Mouse (Mus musculus): Measurements from ENCODE around the gene Numbl. TPM values are rescaled to one million over a fixed set of nuclear protein-coding genes. Genes with fewer than 3 reads are reported as not detected.
"Not testable (repeated sequence)": the region's sequence is repeated elsewhere in the genome, so short reads cannot be mapped to it uniquely, and the experiment has no call there.

Numbl gene
- polyA plus RNA-seq, 1 experiment from 2014 or later: 9.0 TPM

DNA sequence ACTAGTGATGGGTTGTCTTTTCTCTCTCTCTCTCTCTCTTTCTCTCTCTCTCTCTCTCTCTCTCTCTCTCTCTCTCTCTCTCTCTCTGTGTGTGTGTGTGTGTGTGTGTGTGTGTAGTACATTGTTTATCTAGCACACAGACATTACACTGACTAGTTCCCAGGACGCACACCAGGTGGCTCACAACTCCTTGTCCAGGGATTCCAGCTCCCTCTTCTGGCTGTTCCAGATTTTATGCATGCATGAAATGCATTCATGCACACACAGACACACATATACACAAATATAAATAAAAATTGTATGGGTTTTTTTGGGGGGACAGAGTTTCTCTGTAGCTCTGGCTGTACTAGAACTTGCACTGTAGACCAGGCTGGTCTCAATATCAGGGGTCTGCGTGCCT is 20.7 kb upstream of the Numbl start:
- DNase-seq (ENCODE audit: low spot score): no peak

DNA sequence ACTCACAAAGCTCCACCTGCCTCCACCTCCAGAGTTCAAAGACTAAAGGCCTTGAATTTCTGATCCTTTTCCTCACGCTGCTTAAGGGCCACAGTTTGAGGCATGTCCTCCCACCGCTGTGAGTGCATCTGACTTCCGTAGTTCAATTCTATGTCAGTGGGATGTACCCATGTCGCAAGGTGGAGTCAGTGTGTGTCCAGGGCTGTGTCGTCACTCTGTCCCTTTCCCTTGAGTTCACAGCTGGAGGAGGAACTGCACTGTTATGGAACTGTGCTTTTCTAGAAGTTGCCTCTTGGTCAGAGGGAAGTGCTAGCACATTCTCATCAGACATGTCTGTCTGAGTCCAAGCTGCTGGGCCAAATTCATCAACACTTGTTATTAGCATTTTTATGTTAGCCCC is 19.7 kb upstream of the Numbl start:
- H3K27ac ChIP-seq (replicated peaks; ENCODE audit: low read depth, low read length): no peak overlapping the region
- H3K4me1 ChIP-seq (ENCODE audit: control insufficient read depth, insufficient read depth, low read length): 0 out of 2 replicates have a peak, but pooled peaks cover 2% of the 10 kb centered on the region
- no peak for DNase-seq (ENCODE audit: low spot score)
- H3K36me3 ChIP-seq (ENCODE audit: control insufficient read depth, insufficient read depth, low read length): no peaks in the 10 kb centered on the region; the same call in 1 of the 2 replicates
- H3K9ac ChIP-seq (ENCODE audit: low read length): no peak overlapping the region
- no peaks in the 10 kb centered on the region for H3K9me3 ChIP-seq (ENCODE audit: control insufficient read depth, low read length)
- ATAC-seq (ENCODE audit: insufficient number of reproducible peaks, low FRiP score, low TSS enrichment, low read depth): no peak
- WGBS: 79% methylated on average over 5 of the region's 5 CpGs
- H3K27me3 ChIP-seq (ENCODE audit: control insufficient read depth, insufficient read depth, low read length): no peaks in the 10 kb centered on the region
- no peak overlapping the region for H3K4me3 ChIP-seq (ENCODE audit: low read depth, low read length)
- no peak overlapping the region for H3K4me2 ChIP-seq (ENCODE audit: low read depth, severe bottlenecking)

More for the DNA sequence above, 20.7 kb upstream of the Numbl start:
- Histone ChIP-seq H3K36me3 (ENCODE audit: control insufficient read depth, insufficient read depth, low read length) (no peaks in the 10 kb centered on the region; the same call in 1 of the 2 replicates), H3K27ac (replicated peaks; ENCODE audit: low read depth, low read length) (no peak overlapping the region), H3K9me3 (ENCODE audit: control insufficient read depth, low read length) (no peaks in the 10 kb centered on the region), H3K4me2 (ENCODE audit: low read depth, severe bottlenecking) (no peak overlapping the region), H3K27me3 (ENCODE audit: control insufficient read depth, insufficient read depth, low read length) (no peaks in the 10 kb centered on the region), H3K4me3 (ENCODE audit: low read depth, low read length) (no peak overlapping the region), H3K4me1 (ENCODE audit: control insufficient read depth, insufficient read depth, low read length) (0 out of 2 replicates have a peak, but pooled peaks cover 2% of the 10 kb centered on the region), H3K9ac (ENCODE audit: low read length) (no peak overlapping the region)
- 90% methylated on average over 2 of the region's 2 CpGs for WGBS
- no peak for ATAC-seq (ENCODE audit: insufficient number of reproducible peaks, low FRiP score, low TSS enrichment, low read depth)

DNA sequence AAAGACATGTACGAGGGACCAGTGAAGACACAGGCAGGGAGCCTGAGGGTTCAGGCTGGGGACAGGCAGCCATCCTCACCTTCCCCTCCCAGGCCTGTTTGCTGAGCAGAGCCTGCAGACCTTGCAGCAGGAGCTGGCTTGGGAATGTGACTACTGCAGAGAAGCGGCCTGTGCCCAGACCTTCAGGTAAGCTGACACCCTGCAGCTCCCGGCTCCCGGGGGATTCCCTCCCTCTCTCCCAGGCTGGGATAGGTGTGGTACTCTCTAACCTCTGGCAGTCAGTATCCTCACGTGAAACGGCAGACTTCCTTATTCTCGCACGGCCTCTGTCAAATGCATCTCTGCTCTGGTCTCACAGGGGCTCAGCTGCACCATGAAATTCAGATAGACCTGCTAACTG is 15.0 kb upstream of the Numbl start:
- H3K4me3 ChIP-seq (ENCODE audit: low read depth, low read length): no peak overlapping the region
- DNase-seq (ENCODE audit: low spot score) (no peak), ATAC-seq (ENCODE audit: insufficient number of reproducible peaks, low FRiP score, low TSS enrichment, low read depth) (no peak)
- H3K9ac ChIP-seq (ENCODE audit: low read length): no peak overlapping the region
- H3K27ac ChIP-seq (replicated peaks; ENCODE audit: low read depth, low read length): no peak overlapping the region
- H3K9me3 ChIP-seq (ENCODE audit: control insufficient read depth, low read length): no peaks in the 10 kb centered on the region
- no peak overlapping the region for H3K4me2 ChIP-seq (ENCODE audit: low read depth, severe bottlenecking)
- WGBS: 54% methylated on average over 8 of the region's 8 CpGs
- no peaks in the 10 kb centered on the region for H3K4me1 ChIP-seq (ENCODE audit: control insufficient read depth, insufficient read depth, low read length)
- H3K27me3 ChIP-seq (ENCODE audit: control insufficient read depth, insufficient read depth, low read length): no peaks in the 10 kb centered on the region
- peaks cover 2% of the 10 kb centered on the region; the same call in 1 of the 2 replicates for H3K36me3 ChIP-seq (ENCODE audit: control insufficient read depth, insufficient read depth, low read length)

DNA sequence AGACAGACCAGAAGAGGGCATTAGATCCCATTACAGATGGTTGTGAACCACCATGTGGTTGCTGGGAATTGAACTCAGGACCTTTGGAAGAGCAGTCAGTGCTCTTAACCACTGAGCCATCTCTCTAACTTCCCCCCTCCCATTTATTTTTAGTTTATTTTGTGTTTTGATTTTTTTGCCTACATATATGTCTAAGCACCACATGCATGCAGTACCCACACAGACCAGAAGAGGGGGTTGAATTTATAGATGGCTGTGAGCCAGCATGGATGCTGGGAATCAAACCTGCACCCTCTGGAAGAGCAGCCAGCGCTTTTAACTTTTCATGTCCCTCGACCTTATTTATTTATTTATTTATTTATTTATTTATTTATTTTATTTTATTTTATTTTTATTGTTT is 14.1 kb upstream of the Numbl start:
- 86% methylated on average over 2 of the region's 2 CpGs for whole genome bisulfite sequencing
- DNase-seq (ENCODE audit: low spot score): not testable (repeated sequence)

DNA sequence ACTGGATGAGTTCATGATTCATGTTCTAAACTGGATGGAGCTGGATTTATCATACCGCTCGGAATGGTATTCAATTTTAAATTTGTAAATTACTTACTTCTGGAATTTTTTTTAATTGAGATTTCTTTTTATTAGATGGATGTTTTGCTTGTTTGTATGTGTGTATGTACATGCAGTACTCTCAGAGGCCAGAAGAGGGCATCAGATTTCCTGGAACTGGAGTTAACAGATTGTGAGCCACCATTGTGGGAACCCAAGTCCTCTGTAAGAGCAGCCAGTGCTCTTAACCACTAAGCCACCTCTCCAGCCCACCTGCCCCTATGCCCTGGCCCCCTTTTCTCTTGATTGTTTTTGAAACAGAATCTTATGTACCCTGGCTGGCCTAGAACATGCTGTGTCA is 9.1 kb upstream of the Numbl start:
- no peak for DNase-seq (ENCODE audit: low spot score)
- Histone ChIP-seq H3K4me2 (ENCODE audit: low read depth, severe bottlenecking) (no peak overlapping the region), H3K4me3 (ENCODE audit: low read depth, low read length) (no peak overlapping the region), H3K27ac (replicated peaks; ENCODE audit: low read depth, low read length) (no peak overlapping the region), H3K9ac (ENCODE audit: low read length) (no peak overlapping the region), H3K9me3 (ENCODE audit: control insufficient read depth, low read length) (no peaks in the 10 kb centered on the region), H3K4me1 (ENCODE audit: control insufficient read depth, insufficient read depth, low read length) (no peaks in the 10 kb centered on the region), H3K36me3 (ENCODE audit: control insufficient read depth, insufficient read depth, low read length) (peaks cover 2% of the 10 kb centered on the region; the same call in 1 of the 2 replicates), H3K27me3 (ENCODE audit: control insufficient read depth, insufficient read depth, low read length) (no peaks in the 10 kb centered on the region)
- WGBS: 82% methylated on average over 2 of the region's 2 CpGs
- ATAC-seq (ENCODE audit: insufficient number of reproducible peaks, low FRiP score, low TSS enrichment, low read depth): no peak

More for the DNA sequence above, 14.1 kb upstream of the Numbl start:
- H3K27me3 ChIP-seq (ENCODE audit: control insufficient read depth, insufficient read depth, low read length); H3K9ac ChIP-seq (ENCODE audit: low read length); H3K4me2 ChIP-seq (ENCODE audit: low read depth, severe bottlenecking); H3K4me3 ChIP-seq (ENCODE audit: low read depth, low read length); H3K27ac ChIP-seq (replicated peaks; ENCODE audit: low read depth, low read length); ATAC-seq (ENCODE audit: insufficient number of reproducible peaks, low FRiP score, low TSS enrichment, low read depth); H3K4me1 ChIP-seq (ENCODE audit: control insufficient read depth, insufficient read depth, low read length); H3K9me3 ChIP-seq (ENCODE audit: control insufficient read depth, low read length); H3K36me3 ChIP-seq (ENCODE audit: control insufficient read depth, insufficient read depth, low read length): not testable (repeated sequence)

DNA sequence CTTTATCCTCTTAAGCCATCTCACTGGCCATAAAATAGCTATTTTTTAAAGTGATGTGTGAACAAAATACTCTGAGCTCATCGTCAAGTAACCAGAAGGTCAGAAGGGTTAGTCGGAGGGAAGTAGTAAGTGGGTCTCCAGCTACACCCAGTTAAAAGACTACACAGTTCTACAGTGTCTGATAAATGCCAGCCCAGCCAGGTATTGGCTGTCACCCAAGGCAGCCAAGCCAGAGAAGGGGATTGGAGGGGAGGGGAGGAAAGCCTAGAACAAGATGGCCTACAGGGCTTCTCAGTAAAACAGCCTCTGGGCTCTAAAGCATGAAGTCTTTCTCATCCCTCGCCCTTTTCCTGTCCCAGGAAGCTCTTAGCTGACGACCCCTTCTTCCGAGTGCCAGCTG is 8.3 kb upstream of the Numbl start:
- no peak for DNase-seq (ENCODE audit: low spot score)
- H3K36me3 ChIP-seq (ENCODE audit: control insufficient read depth, insufficient read depth, low read length): peaks cover 2% of the 10 kb centered on the region; the same call in 1 of the 2 replicates
- 86% methylated on average over 5 of the region's 5 CpGs for WGBS
- no peaks in the 10 kb centered on the region for H3K27me3 ChIP-seq (ENCODE audit: control insufficient read depth, insufficient read depth, low read length)
- H3K4me1 ChIP-seq (ENCODE audit: control insufficient read depth, insufficient read depth, low read length): no peaks in the 10 kb centered on the region
- H3K9me3 ChIP-seq (ENCODE audit: control insufficient read depth, low read length): no peaks in the 10 kb centered on the region
- no peak for ATAC-seq (ENCODE audit: insufficient number of reproducible peaks, low FRiP score, low TSS enrichment, low read depth)
- H3K9ac ChIP-seq (ENCODE audit: low read length): no peak overlapping the region
- H3K4me3 ChIP-seq (ENCODE audit: low read depth, low read length): no peak overlapping the region
- H3K27ac ChIP-seq (replicated peaks; ENCODE audit: low read depth, low read length): no peak overlapping the region
- H3K4me2 ChIP-seq (ENCODE audit: low read depth, severe bottlenecking): no peak overlapping the region

DNA sequence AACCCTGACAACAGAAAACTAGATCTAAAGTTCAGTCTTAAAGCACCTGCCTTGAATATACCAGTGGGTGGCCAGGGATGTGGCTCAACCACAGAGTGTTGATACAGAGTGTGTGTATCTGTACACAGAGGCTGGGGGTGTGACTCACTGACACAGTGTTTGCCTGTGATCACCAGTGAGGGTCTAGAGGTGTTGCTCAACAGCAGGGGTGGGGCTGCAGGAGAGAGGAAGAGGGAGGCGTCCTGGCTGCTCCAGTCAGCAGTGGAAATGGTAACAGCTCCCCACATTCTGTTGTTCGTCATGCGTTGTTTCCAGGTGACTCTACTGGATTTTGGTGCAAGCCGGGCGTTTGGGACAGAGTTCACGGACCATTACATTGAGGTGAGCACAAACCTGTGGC is 6.3 kb upstream of the Numbl start:
- Histone ChIP-seq H3K4me3 (ENCODE audit: low read depth, low read length) (no peak overlapping the region), H3K4me2 (ENCODE audit: low read depth, severe bottlenecking) (no peak overlapping the region), H3K27me3 (ENCODE audit: control insufficient read depth, insufficient read depth, low read length) (no peaks in the 10 kb centered on the region), H3K36me3 (ENCODE audit: control insufficient read depth, insufficient read depth, low read length) (peaks cover 2% of the 10 kb centered on the region), H3K9me3 (ENCODE audit: control insufficient read depth, low read length) (no peaks in the 10 kb centered on the region), H3K27ac (replicated peaks; ENCODE audit: low read depth, low read length) (no peak overlapping the region), H3K4me1 (ENCODE audit: control insufficient read depth, insufficient read depth, low read length) (peaks cover under 1% of the 10 kb centered on the region), H3K9ac (ENCODE audit: low read length) (no peak overlapping the region)
- 84% methylated on average over 6 of the region's 6 CpGs for WGBS
- no peak for ATAC-seq (ENCODE audit: insufficient number of reproducible peaks, low FRiP score, low TSS enrichment, low read depth)
- no peak for DNase-seq (ENCODE audit: low spot score)

DNA sequence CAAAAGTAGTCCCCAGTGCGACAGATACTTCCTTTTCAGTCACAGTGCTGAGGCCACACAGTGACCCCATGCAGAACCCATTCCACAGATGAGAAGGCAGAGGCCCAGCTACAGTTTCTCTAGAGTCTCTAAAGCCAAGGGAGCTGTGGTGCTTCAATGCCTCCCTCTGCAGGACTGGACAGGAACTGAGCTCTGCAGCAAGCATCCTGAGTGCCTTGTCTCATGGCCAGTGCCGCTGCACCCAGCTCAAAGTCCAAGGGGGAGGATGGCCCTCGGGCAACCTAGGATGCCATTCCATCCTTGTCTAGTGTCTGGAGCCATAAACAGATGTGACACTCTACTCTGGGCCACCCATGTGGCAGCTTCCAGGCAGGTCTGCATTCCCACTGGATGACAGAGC is 2.5 kb upstream of the Numbl start:
- Histone ChIP-seq H3K9me3 (ENCODE audit: control insufficient read depth, low read length) (no peaks in the 10 kb centered on the region), H3K4me1 (ENCODE audit: control insufficient read depth, insufficient read depth, low read length) (peaks cover 19% of the 10 kb centered on the region), H3K36me3 (ENCODE audit: control insufficient read depth, insufficient read depth, low read length) (peaks cover 2% of the 10 kb centered on the region), H3K9ac (ENCODE audit: low read length) (no peak overlapping the region), H3K4me2 (ENCODE audit: low read depth, severe bottlenecking) (no peak overlapping the region), H3K4me3 (ENCODE audit: low read depth, low read length) (no peak overlapping the region), H3K27ac (replicated peaks; ENCODE audit: low read depth, low read length) (no peak overlapping the region), H3K27me3 (ENCODE audit: control insufficient read depth, insufficient read depth, low read length) (no peaks in the 10 kb centered on the region)
- ATAC-seq (ENCODE audit: insufficient number of reproducible peaks, low FRiP score, low TSS enrichment, low read depth): no peak
- DNase-seq (ENCODE audit: low spot score): no peak
- WGBS: 64% methylated on average over 3 of the region's 3 CpGs
